Mouse (Mus musculus): Measurements from ENCODE around the gene Foxp2. TPM values are rescaled to one million over a fixed set of nuclear protein-coding genes. Genes with fewer than 3 reads are reported as not detected.
A peak's percentile ranks its signal among the peaks of the same experiment; 100 is the strongest.

The Foxp2 gene
- 1 to 10 TPM; 2.0 to 2.3 TPM for total RNA-seq (2021)

- intact Hi-C loops (cut with DNase I) = loop anchor here (5.0 kb wide), 1 partner anchor 281 kb away; no protein-coding TSS in a partner anchor
Measured at GRCm38 (mm10) chr6:14901183-14901970, at the start of gene Foxp2. Foxp2 (plus strand) TSS chr6:14901349.

DNA sequence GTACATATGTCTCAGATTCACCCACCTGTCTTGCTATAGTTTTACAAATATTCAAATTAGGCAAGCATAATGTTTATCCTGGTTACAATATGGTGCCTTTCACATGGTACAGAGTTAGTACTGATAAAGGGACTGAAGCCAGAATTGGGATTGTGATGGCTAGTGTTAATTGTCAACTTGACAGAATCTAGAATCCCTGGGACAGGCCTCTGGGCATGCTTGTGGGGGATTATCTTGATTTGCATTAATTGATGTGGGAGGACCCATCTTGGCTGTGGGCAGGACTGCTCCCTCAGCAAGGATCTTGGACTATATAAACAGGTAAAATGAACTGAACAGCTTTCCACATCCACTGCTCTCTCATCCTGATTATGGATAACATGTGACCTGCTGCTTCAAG lies 15.9 kb upstream of the Foxp2 start:
- no peak for DNase-seq (ENCODE audit: low spot score)
- intact Hi-C loops (cut with DNase I) = no loop called here

More at GRCm38 (mm10) chr6:14901183-14901970, at the start of gene Foxp2:
- DNase-seq (ENCODE audit: low spot score) = peak; percentile 19

DNA sequence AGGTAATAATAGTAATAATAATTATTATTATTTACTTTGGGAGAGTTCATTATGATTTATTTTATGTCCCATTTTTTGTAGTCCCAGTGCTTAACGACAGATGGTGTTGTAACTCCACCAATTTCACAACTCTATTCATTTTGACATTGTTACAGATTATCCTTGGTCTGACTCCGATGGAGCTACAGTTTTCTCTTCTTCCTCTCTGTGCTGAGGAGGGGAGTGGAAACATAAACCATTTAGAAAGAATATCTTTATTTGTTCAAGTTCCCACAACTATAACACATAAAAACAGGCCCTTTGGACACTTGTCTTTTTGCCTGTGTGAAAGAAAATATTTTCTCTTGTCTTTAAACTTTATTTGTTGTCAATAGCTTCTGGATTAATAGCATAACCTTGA lies 4.1 kb upstream of the Foxp2 start:
- DNase-seq (ENCODE audit: low spot score) = no peak
- intact Hi-C loops (cut with DNase I) = loop anchor here (2.0 to 5.0 kb wide), 2 partner anchors 518 to 1325 kb away; no protein-coding TSS in a partner anchor

- DNase-seq (ENCODE audit: low spot score) = peak; percentile 2
Measured at GRCm38 (mm10) chr6:14898096-14898855, 2.9 kb upstream of the Foxp2 start.

DNA sequence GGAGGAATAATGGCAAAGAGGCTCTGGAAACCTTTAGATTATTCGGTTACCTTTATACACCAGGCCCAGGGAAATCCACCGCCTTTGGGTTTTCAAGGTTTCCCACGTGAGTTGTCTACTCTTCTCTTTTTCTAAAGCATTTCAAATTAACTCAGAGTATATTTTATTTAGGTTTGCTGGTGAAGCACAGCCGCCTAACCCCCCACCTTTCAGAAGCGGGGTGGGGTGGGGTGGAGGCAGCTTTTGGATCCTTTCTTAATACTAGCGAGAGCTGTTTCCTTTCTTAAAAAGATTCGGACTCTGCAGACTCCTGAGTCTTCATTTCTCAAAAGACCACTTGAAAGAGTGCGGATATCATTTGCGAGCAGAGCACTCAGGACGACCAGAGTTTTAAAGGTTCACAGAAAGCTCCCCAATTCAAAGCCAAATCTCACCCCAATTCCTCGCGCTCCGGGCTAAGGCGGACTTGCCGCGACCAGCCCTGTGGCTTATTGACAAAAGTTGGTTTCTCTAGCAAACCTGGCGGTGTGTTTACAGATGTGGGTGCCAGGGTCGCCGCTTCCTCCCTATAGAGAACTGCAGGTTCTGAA lies 2.0 kb upstream of the Foxp2 start:
- intact Hi-C loops (cut with DNase I) = loop anchor here (5.0 kb wide), 1 partner anchor 1323 kb away; no protein-coding TSS in a partner anchor
- no peak for DNase-seq (ENCODE audit: low spot score)

More at GRCm38 (mm10) chr6:14898096-14898855, 2.9 kb upstream of the Foxp2 start:
- intact Hi-C loops (cut with DNase I) = loop anchor here (5.0 kb wide), 1 partner anchor 1324 kb away; no protein-coding TSS in a partner anchor

DNA sequence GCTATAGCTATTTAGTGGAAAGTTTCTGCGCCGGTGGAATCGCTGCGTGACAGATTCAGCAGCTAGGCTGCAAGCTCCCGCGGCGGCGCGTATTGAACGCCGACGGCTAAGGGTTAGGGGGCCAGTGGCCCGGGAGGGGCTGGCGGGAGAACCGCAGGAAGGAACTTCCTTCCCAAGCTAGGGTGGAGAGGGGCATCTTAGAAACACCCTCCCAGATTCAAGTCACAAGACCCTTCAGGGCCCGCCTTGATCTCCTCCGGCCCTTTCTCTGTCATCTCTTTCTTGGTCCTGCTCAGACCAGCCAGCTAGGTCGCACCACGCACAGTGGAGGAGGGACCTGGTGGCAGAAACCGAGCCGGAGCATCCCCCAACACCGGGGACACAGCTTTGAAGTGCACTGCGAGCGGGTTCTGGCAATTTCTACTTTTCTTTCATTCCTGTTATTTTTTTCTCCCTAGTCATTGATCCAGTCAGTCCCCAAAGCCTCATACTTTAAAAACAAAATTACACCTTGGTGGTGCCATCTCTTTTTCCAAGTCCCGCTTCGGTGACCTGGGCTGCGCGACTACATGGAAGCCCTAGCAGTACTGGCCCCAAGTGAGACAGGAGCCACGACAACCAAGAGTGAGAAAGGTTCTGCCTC lies 1.1 kb upstream of the Foxp2 start:
- DNase-seq (ENCODE audit: low spot score) = peak; percentile 2
- intact Hi-C loops (cut with DNase I) = loop anchor here (5.0 kb wide), 2 partner anchors 282 to 1322 kb away; no protein-coding TSS in a partner anchor

GRCm38 (mm10) chr6:14900579-14901021 lies 549 bp upstream of the Foxp2 start:
- intact Hi-C loops (cut with DNase I) = loop anchor here (5.0 kb wide), 1 partner anchor 282 kb away; no protein-coding TSS in a partner anchor

GRCm38 (mm10) chr6:14901971-14902670 lies 972 bp downstream of the Foxp2 start:
- intact Hi-C loops (cut with DNase I) = loop anchor here (5.0 kb wide), 1 partner anchor 280 kb away; no protein-coding TSS in a partner anchor
- no peak for DNase-seq (ENCODE audit: low spot score)

More at GRCm38 (mm10) chr6:14900579-14901021, 549 bp upstream of the Foxp2 start:
- peak; percentile 49 for DNase-seq (ENCODE audit: low spot score)

DNA sequence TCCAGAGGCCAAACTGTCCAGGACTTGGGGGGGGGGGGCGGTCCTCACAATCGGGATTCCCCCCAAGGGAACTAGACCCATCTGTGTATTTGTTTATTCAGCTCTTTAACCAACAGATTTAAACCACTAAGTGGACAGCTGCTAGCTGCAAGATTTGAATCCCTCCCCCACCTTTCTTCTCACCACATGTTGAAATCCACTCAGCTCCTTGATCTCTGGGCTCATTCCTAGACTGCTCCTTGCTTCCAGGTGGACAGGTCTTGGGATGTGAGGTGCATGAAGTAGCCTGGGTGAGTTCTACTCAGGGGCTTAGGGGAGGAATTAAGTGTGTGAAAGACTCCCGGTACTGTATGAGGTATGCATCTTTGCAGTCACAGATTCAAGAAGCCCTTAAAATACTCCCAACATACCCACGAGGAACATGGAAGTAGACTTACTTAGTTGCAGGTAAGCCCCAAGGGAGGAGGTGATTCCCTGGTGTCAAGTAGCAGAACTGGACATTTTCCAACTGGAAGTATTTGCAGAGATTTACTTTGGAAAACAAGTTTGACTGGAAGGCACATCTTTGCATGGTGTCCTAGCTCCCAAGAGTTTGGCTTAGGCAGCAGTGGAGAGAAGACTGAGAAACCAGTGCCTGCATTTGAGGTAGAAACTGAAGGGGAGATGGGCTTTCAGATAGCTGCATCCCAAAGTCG lies 2.3 kb downstream of the Foxp2 start:
- DNase-seq (ENCODE audit: low spot score) = no peak
- intact Hi-C loops (cut with DNase I) = loop anchor here (5.0 kb wide), 1 partner anchor 279 kb away; no protein-coding TSS in a partner anchor

- no peak for DNase-seq (ENCODE audit: low spot score)
- intact Hi-C loops (cut with DNase I) = no loop called here
Measured at GRCm38 (mm10) chr6:14915066-14915465, 13.9 kb downstream of the Foxp2 start.

DNA sequence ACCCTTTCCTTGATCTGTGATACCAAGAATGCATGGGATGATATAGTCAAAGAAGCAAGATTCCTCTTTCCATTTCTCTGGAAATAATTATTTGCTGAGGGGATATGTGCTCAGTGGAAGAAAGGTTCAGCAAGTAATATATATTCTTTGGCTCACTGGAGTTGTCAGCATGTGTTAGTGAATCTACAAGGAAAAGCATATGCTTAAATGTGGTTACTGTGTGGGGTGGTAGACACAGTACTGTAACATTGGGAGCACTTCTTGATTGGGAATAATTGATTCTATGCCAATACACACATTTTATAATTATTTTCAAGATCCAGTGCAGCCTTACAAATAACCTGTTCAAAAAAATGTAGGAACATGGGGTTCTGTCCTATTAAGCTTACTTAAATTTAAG lies 21.6 kb downstream of the Foxp2 start:
- intact Hi-C loops (cut with DNase I) = no loop called here
- no peak for DNase-seq (ENCODE audit: low spot score)

DNA sequence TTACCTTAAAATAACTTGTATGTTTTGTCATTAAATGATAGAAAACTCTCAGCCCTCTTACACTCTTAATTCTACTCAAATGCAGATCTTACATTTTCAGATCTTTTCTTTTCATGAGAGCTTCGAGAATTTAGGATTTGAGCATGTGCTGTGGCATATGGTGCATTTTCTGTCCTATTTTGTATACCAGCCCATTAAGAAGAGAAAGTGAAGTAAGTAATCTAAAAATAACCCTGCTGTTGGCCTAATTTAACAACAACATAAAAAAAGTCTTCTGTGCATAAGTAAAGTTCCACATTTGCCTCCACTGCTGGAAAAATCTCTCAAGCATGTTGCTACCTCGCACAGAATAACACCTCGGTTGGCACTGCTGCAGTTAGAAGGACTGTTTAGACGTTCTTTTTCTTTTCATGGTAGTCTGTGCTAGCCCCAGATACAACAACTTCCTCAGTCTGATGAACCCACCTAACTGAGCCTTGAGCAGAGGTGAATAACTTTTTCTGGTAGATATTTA lies 23.9 kb downstream of the Foxp2 start:
- no peak for DNase-seq (ENCODE audit: low spot score)
- intact Hi-C loops (cut with DNase I) = no loop called here

GRCm38 (mm10) chr6:14951060-14951459 lies 49.9 kb downstream of the Foxp2 start:
- no peak for DNase-seq (ENCODE audit: low spot score)
- intact Hi-C loops (cut with DNase I) = no loop called here

- no peak for DNase-seq (ENCODE audit: low spot score)
- intact Hi-C loops (cut with DNase I) = no loop called here
Measured at GRCm38 (mm10) chr6:14952731-14953130, 51.6 kb downstream of the Foxp2 start.

- DNase-seq (ENCODE audit: low spot score) = no peak
- intact Hi-C loops (cut with DNase I) = no loop called here
Measured at GRCm38 (mm10) chr6:14977042-14977441, 75.9 kb downstream of the Foxp2 start.

DNA sequence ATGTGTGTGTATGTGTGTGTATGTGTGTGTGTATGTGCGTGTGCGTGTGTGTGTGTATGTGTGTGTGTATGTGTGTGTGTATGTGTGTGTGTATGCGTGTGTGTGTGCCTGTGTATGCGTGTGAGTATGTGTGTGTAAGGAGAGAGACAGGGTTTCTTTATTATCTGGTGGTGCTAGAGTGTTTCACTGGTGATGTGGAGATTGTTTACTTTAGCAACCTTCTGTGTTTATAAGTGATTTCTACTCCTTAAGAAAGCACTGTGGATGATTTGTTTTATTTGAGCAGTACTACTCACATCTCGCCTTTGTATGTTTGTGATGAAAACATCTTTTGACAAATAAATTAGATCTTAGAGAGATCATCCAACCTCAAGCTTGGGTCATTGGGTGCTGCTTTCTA lies 77.1 kb downstream of the Foxp2 start:
- DNase-seq (ENCODE audit: low spot score) = no peak
- intact Hi-C loops (cut with DNase I) = no loop called here

GRCm38 (mm10) chr6:15008113-15008512 lies 107.0 kb downstream of the Foxp2 start:
- DNase-seq (ENCODE audit: low spot score) = no peak
- intact Hi-C loops (cut with DNase I) = no loop called here

GRCm38 (mm10) chr6:15028488-15028887 lies 127.3 kb downstream of the Foxp2 start:
- DNase-seq (ENCODE audit: low spot score) = no peak
- intact Hi-C loops (cut with DNase I) = no loop called here
